Comparison of ENCODE assay signal across 8 mouse cellular contexts in genomic region chr8:13648377-13649153, GRCm38 (mm10). TPM values are rescaled to one million over a fixed set of nuclear protein-coding genes. Genes with fewer than 3 reads are reported as not detected.
DNase-seq lines count a peak whose midpoint lies in the region; ATAC-seq lines count a peak whose summit lies in the region.

No protein-coding gene starts in this region.

- H3K36me3 ChIP-seq in forebrain, embryonic 15.5 days, result no peaks in the 10 kb centered on the region

- peak overlapping the region; percentile 85 for H3K27ac ChIP-seq in forebrain, embryonic 15.5 days (replicated peaks)

- H3K4me1 ChIP-seq in forebrain, embryonic 15.5 days, result peaks cover 40% of the 10 kb centered on the region

- peak; percentile 62 to 75 for DNase-seq in heart, adult 18-20 months
- DNase-seq in heart, adult 8-10 months (ENCODE audit: low spot score), result no peak
- DNase-seq in kidney, postnatal 4 days, result peak; percentile 33 to 64
- DNase-seq in frontal cortex, adult 2 months (ENCODE audit: extremely low spot score in 1 of 2, low spot score in 1 of 2), result no peak
- no peak for DNase-seq in thymus, postnatal 14 days

- H3K9ac ChIP-seq in forebrain, embryonic 15.5 days (replicated peaks), result peak overlapping the region; percentile 15; the same call in 1 of the 2 replicates

- no peak overlapping the region for H3K4me2 ChIP-seq in forebrain, embryonic 15.5 days (replicated peaks)

- H3K27me3 ChIP-seq in forebrain, embryonic 15.5 days, result no peaks in the 10 kb centered on the region

- H3K4me3 ChIP-seq in forebrain, embryonic 15.5 days, result no peak overlapping the region

- H3K9me3 ChIP-seq in forebrain, embryonic 15.5 days, result no peaks in the 10 kb centered on the region

- whole genome bisulfite sequencing in forebrain, embryonic 15.5 days, result 12% methylated on average over 7 of the region's 7 CpGs

- ATAC-seq in activated CD4-positive, CD25-positive, alpha-beta regulatory T cell, adult 4 months, result peak; percentile 26
- peak; percentile 84 for ATAC-seq in forebrain, embryonic 15.5 days (replicated peaks)
- peak; percentile 20 for ATAC-seq in monocyte, adult 5-6 weeks (replicated peaks; ENCODE audit: insufficient number of reproducible peaks, low FRiP score, low TSS enrichment, poor library complexity, severe bottlenecking)

RNA-seq across cellular contexts. Expression of gene Rasa3, which starts 28.8 kb away (rescaled TPM):
- 10 to 100 TPM; 11.2 to 14.0 TPM for total RNA-seq in heart, adult 18-20 months (2021)
- 10 to 100 TPM; 13.2 to 16.2 (median 13.9) TPM for total RNA-seq in heart, adult 8-10 months (2022)
- 100 to 1,000 TPM in 1 of 2 experiments, 10 to 100 TPM in 1; 89.4 to 115 TPM for polyA plus RNA-seq in activated CD4-positive, CD25-positive, alpha-beta regulatory T cell, adult 4 months (2017; shearing (Covaris generic))
- polyA plus RNA-seq in forebrain, embryonic 15.5 days (2015; fragmentation: Nextera tagmentation; extraction: Ambion mirVana), result 22.1 and 23.4 TPM in 2 replicates
- total RNA-seq in monocyte, adult 5-6 weeks (2017), result 276 to 375 TPM (median 323 TPM) in 3 replicates
- polyA plus RNA-seq in frontal cortex, adult 2 months (2012; rRNA removed), result 86.7 and 95.6 TPM in 2 replicates

RNA-seq across cellular contexts. Expression of gene Cfap97d2, which starts 57.1 kb away (rescaled TPM):
- under 1 TPM in 1 of 2 experiments, not detected in 1; 0.26 TPM for total RNA-seq in heart, adult 18-20 months (2021)
- not detected for total RNA-seq in heart, adult 8-10 months (2022)
- not detected for polyA plus RNA-seq in activated CD4-positive, CD25-positive, alpha-beta regulatory T cell, adult 4 months (2017; shearing (Covaris generic))
- 0.75 and 1.2 TPM in 2 replicates for polyA plus RNA-seq in forebrain, embryonic 15.5 days (2015; fragmentation: Nextera tagmentation; extraction: Ambion mirVana)
- 2.5 TPM in 1 of 3 replicates, not detected in the others for total RNA-seq in monocyte, adult 5-6 weeks (2017)
- polyA plus RNA-seq in frontal cortex, adult 2 months (2012; rRNA removed), result 2.5 and 2.7 TPM in 2 replicates

Comparison
In these comparisons a context has a peak if more than half of its experiments do, and no peak if none do; other contexts are left out.
1. DNase-seq: peak in heart, adult 18-20 months (2 of 2) and kidney, postnatal 4 days (2 of 2); none in heart, adult 8-10 months (single experiment), frontal cortex, adult 2 months (0 of 2) and thymus, postnatal 14 days (single experiment).
2. ATAC-seq: peak in every context shown above with its lines; median percentile 84 in forebrain, embryonic 15.5 days; 26 in activated CD4-positive, CD25-positive, alpha-beta regulatory T cell, adult 4 months; 20 in monocyte, adult 5-6 weeks.
3. RNA of gene Rasa3, which starts 28.8 kb away (total RNA-seq): 276 to 375 TPM in monocyte, adult 5-6 weeks; 13.2 to 16.2 TPM in heart, adult 8-10 months and 11.2 to 14.0 TPM in heart, adult 18-20 months; every median in the first group is over 10 times any median in the second.